Mouse (Mus musculus): ENCODE results near the gene Fam173b.

DNA sequence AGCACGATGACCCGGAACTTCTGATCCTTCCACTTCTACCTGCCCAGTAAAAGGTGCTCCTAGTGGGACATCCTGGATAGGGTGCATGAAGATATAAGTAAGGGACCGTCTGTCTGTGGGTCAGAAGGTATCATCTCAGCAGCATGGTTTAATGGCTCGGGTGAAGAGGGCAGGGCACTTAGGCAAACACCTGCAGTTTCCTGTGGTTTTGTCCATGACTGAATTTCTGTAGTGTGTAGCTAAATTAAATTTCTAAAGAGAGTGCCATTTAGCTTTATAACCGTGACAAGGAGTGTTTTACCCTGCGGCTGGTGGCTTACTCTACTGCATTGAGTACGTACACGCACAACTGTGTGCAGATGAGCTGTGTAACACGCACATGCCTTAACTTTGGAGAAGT, 15.6 kb downstream of the Fam173b start:
- TF ChIP-seq TAL1 (IDR thresholded peaks at IDR 0.05; ENCODE audit: low read length): no peak
- TF ChIP-seq GATA1 (IDR thresholded peaks at IDR 0.05; ENCODE audit: low read length): no peak

Measured in erythroblast, embryonic 14.5 days (primary cell).